ENCODE assay signal across 26 mouse cellular contexts in the genomic region with DNA sequence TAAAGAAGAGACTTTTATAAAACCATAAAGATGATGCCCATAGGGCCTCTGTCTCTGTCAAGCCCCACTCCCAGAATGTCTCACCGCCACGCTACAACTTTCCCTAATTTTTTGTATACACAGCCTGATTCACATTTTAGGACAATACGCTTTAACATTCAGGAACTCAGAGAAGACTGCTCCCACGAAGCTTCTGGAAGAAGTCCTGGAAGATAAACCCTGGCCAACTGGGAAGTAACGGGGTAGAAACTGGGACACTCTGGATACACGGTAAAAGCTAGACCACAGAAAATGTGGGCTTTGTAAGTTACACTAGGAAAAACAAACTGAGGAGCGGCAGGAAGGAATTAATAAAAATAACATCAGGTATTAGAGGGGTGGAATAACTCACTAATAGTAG.
DNase-seq lines count a peak whose midpoint lies in the region; ATAC-seq and TF ChIP-seq lines count a peak whose summit lies in the region.
"Had no signal": no experiment of that assay in that cellular context is flagged by ENCODE, and none has a peak within 500 bp of the region (broad histone marks: within the 10 kb centered on the region; RNA-seq: fewer than 3 reads in every experiment).

No protein-coding gene starts in this region.

- H3K4me1 ChIP-seq in heart, embryonic 11.5 days (ENCODE audit: control insufficient read depth, insufficient read depth, low read length): no peaks in the 10 kb centered on the region
- H3K4me1 ChIP-seq: forebrain, embryonic 10.5 days; heart, embryonic 13.5 days had no signal

- H3K4me2 ChIP-seq in heart, embryonic 11.5 days: no peak overlapping the region
- H3K4me2 ChIP-seq: forebrain, embryonic 13.5 days; heart, embryonic 13.5 days; hindbrain, embryonic 14.5 days had no signal

- DNase-seq in gastrocnemius, adult 2 months: no peak
- DNase-seq in gastrocnemius, postnatal 36 days: no peak
- DNase-seq in heart, adult 8-10 months (ENCODE audit: low spot score): peak; percentile 26
- peak; percentile 42 for DNase-seq in testis, postnatal 14 days (ENCODE audit: low spot score)
- DNase-seq in testis, postnatal 10 days (ENCODE audit: low spot score): no peak
- peak; percentile 20 to 22 for DNase-seq in heart, postnatal 36 days
- no peak for DNase-seq in yolk sac, embryonic 10.5 days (ENCODE audit: low spot score)
- DNase-seq: adrenal gland, adult 8-10 months; adrenal gland, postnatal 25 days; cerebellum, adult 11-12 months; cerebellum, adult 8-10 months; cerebellum, postnatal 10 days; cerebellum, postnatal 36 days; gastrocnemius, postnatal 14 days; kidney, adult 18-20 months had no signal

- no peaks in the 10 kb centered on the region for H3K36me3 ChIP-seq in heart, embryonic 11.5 days (ENCODE audit: control insufficient read depth, insufficient read depth, low read length)
- H3K36me3 ChIP-seq: forebrain, embryonic 10.5 days; heart, embryonic 13.5 days; hindbrain, embryonic 10.5 days had no signal

- no peak overlapping the region for H3K4me3 ChIP-seq in gastrocnemius, adult 2 months
- H3K4me3 ChIP-seq in heart, embryonic 11.5 days (ENCODE audit: low read depth, low read length): no peak overlapping the region
- H3K4me3 ChIP-seq: forebrain, embryonic 10.5 days; forebrain, embryonic 13.5 days; heart, embryonic 13.5 days; hindbrain, embryonic 10.5 days had no signal

- H3K9me3 ChIP-seq in heart, embryonic 11.5 days (replicated peaks; ENCODE audit: control insufficient read depth, low read length): no peaks in the 10 kb centered on the region
- H3K9me3 ChIP-seq: forebrain, embryonic 10.5 days; forebrain, embryonic 13.5 days; heart, embryonic 13.5 days; hindbrain, embryonic 10.5 days had no signal

- intact Hi-C loops in gastrocnemius, adult 2 months (cut with DNase I): no loop called here
- intact Hi-C loops in gastrocnemius, postnatal 36 days (cut with DNase I): no loop called here
- intact Hi-C loops in heart, postnatal 36 days (cut with DNase I): no loop called here

- H3K27me3 ChIP-seq in heart, embryonic 11.5 days (ENCODE audit: control insufficient read depth, insufficient read depth, low read length): no peaks in the 10 kb centered on the region
- H3K27me3 ChIP-seq: forebrain, embryonic 13.5 days; heart, embryonic 13.5 days had no signal

- ATAC-seq in heart, embryonic 11.5 days (replicated peaks; ENCODE audit: insufficient number of reproducible peaks, low FRiP score, low TSS enrichment): no peak
- ATAC-seq: activated CD4-positive, CD25-positive, alpha-beta regulatory T cell, adult 4 months; forebrain, embryonic 13.5 days; forebrain, embryonic 16.5 days; hindbrain, postnatal 0 days; inflammation-experienced regulatory T-cells, adult 6 months; intestine, embryonic 16.5 days had no signal

- peak overlapping the region; percentile 4 for H3K27ac ChIP-seq in gastrocnemius, adult 2 months
- no peak overlapping the region for H3K27ac ChIP-seq in heart, embryonic 11.5 days (ENCODE audit: low read depth, low read length)
- H3K27ac ChIP-seq: forebrain, embryonic 10.5 days; forebrain, embryonic 13.5 days; heart, embryonic 13.5 days; hindbrain, embryonic 10.5 days; hindbrain, embryonic 14.5 days; hindbrain, postnatal 0 days had no signal

- H3K9ac ChIP-seq in heart, embryonic 11.5 days (ENCODE audit: low read depth, low read length): no peak overlapping the region
- H3K9ac ChIP-seq: forebrain, embryonic 13.5 days; heart, embryonic 13.5 days; hindbrain, embryonic 14.5 days had no signal

- 72% methylated on average over 7 of the region's 7 CpGs for whole genome bisulfite sequencing in heart, embryonic 11.5 days (ENCODE audit: insufficient replicate concordance)

- no peak for TF ChIP-seq CTCF in gastrocnemius, adult 2 months (IDR thresholded peaks at IDR 0.05)

Comparison
In these comparisons a context has a peak if more than half of its experiments do, and no peak if none do; other contexts are left out.
1. DNase-seq: peak in heart, adult 8-10 months (single experiment), testis, postnatal 14 days (single experiment) and heart, postnatal 36 days (2 of 2); none in gastrocnemius, adult 2 months (single experiment), gastrocnemius, postnatal 36 days (0 of 2), testis, postnatal 10 days (single experiment) and yolk sac, embryonic 10.5 days (single experiment).